Mouse (Mus musculus) A20 (cell line): ENCODE measurements around the gene Rnf135.
"Not testable (repeated sequence)": the region's sequence is repeated elsewhere in the genome, so short reads cannot be mapped to it uniquely, and the experiment has no call there.

Experiments used
- DNase-seq: peaks from one replicate; pipeline ENCODE4 v3.0.0-alpha.2; 2011; ENCODE audit warnings: low read depth, low spot score

The Rnf135 gene

DNA sequence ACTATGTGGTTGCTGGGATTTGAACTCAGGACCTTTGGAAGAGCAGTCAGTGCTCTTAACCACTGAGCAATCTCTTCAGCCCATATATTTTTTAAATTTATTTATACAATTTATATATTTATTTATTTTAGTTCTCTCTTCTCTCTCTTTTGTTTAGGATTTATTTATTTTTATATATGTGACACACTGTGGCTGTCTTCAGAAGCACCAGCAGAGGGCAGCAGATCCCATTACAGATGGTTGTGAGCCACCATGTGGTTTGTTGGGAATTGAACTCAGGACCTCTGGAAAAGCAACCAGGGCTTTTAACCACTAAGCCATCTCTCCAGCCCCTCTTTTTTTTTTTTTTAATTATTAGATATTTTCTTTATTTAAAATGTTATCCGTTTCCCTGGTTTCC, 16.7 kb downstream of the Rnf135 start:
- DNase-seq = peak; percentile 53

DNA sequence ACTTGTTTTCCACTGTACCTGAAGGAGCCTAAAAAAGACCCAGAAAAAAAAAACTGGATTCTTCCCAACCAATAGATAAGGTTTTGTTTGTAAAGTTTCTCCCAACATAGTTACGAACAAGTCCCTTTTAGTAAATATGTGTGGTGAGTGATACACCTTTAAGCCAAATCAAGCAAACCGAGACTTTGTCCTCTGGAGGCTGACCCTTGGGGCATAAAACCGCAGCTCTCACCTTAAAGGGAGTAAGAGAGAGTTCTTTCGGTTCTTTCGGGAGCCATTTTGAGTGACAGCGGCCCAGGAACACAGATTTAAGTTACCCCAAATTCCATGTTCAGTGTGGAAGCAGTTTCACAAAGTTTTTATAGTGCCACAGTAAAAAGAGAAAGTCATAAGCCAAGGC, 18.6 kb downstream of the Rnf135 start:
- DNase-seq = no peak

DNA sequence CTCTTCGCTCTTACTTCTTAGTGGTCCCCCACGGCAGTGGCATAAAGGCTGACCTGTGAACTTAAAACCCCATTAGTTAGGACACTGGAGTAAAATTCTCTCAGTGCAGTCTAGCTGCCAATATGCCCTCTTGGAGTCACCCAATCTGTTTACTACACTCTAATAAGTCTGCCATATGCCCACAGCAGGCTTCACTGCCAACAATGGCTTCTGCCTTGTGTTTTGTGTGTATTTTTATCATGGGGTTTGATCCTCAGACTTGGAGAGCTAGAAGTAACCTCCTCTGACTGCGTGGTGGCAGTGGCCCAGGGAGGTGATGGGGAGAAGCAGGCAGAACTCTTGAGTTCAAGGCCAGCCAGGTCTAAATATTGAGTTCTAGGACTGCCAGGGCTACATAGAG, 20.4 kb downstream of the Rnf135 start:
- DNase-seq = no peak

GRCm38 (mm10) chr11:80204941-80205340, 21.3 kb downstream of the Rnf135 start:
- DNase-seq = no peak

DNA sequence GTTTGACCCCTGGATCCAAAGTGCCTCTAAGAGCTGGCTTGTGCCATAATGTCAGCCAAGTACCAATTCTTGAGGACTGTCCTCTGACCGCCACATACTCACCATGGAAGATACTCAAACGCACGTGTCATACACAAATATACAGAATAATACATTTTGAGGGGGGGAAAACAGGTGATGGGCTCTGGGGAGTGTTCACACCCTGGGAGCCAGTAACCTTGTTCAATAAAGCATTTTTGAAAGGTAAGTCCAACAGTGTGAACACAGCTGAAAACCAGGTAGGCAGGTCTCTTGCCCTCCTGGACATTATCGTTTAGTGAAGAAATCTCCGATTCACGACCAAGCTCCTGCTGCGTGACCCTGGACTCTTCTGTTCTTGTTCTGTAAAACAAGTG, 24.8 kb downstream of the Rnf135 start:
- no peak for DNase-seq

DNA sequence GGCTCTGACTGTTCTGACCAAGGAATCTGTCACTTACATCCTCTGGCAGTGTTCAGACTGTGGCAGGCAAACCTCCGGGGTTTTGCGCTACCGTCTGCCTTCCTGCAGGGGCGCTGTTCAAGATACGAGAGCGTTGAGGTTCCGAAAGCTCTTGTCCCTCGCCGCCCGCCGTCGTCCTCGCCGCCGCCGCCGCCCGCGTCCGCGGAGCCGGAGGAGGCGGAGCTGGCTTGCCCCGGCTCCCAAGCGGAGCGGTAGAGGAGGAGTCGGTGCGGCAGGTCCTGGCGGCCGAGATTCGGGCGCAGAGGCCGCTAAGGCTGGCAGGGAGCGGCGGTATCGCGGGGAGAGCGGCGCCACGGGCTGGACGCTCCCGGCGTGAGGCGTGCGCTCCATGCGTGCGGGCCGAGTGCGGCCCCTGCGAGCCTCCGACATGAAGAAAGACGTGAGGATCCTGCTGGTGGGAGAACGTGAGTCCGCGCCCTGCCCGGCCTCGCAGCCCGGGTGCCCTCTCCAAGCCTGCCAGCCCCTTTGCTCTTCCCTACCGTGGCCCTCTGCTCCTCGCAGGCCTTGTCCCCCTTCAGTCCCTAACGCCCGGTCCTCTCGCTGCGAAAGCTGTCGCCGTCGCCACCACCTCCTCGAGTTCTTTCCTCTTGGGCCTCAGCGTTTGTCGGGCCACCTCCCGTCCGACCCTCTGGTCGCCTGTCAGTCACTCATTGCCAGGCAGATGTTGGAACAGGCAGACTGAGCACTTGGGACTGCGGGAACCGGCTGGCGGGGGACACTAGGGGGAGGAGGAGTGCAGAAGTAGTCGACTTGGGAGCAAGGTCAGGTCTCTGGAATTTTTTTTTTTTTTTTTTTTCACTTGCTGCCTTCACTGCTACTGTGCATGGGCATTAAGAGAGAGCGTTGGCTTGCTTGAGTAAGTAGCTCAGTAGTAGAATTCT, 25.5 kb downstream of the Rnf135 start, which contains the start of gene Rhot1:
Gene Rhot1, plus strand, starts transcription at position 160 of the 941 bp plus-strand sequence.
- DNase-seq = peak; percentile 96

DNA sequence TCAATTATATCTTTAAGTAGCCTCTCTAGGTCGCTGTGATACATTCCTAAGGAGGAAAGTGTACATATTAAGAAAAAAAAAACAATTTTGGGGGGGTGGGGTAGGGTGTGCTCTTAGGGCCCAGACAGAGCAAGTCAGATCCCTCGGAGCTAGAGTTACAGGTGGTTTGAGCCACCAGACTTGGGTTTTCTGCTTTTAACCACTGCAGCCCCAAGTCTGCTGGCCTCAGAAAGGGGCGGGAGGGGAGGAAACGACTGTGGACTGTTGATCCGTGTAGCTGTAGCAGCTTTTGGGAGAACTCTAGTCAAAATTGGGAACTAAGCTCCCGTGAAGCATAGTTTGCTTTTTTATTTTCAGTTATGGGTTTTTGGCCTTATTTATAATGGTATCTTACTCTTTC, 26.7 kb downstream of the Rnf135 start:
- peak; percentile 64 for DNase-seq

DNA sequence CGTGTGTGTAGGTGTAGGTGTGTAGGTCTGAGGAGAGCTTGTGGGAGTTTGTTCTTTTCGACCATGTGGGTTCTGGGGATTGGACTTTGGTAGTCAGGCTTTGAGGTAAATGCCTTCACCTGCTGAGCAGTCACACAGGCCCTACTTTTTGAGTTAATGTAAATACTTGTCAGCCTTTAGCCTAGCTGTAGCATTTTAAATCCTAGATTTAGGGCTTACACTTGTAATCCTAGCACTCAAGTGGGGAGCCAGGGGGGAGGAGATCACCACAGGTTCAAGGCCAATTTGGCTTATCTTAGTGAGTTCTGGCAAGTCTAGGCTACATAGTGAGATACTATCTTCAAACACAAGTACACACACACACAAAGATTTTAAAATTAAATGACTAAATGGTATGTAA, 28.6 kb downstream of the Rnf135 start:
- DNase-seq = no peak

DNA sequence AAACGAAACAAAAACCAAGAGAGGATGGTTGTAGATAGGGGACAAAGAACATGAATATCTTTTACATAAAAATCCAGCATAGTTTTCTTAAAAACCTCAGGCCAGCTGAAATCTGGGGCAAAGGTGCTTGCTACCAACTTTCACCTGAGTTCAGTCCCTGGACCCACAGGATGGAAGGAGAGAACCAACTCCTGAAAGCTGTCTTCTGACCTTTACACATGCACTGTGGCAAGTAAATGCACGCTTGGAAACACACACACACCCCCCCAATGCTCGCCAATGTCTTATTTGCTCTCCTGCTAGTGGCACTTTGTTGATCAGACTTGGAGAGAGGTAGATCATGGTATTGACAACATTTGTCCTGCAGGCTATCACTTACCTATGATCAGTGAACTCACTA, 31.6 kb downstream of the Rnf135 start:
- no peak for DNase-seq

DNA sequence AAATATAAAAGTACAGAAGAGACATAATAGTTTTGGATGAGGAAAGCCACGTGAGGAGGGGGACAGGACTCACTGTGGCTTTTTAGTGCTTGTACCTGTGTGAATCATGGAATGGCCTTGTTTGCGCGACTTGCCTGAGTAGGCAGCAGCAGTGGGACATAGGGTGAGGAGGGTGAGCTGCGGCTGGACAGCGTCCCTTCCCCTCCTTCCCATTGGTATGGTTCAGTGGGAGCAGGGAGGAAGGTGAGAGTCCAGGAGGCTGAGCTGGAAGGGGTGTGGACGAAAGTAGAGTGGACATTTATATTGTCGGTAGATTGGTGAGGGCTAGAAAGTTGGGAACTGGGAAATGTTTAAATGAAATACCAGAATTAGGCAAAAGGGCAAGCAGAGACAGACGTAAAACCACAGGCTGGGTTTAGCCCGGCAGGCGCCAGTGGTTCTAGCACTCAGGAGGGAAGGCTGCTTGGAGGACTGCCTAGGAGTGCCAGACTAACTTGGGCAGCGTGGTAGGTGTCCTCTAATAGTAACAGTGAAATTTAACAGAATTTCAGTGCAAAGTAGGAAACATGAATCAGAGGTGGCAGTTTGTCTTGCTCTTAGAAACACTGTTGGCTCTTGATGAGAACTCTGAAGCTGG, 35.1 kb downstream of the Rnf135 start:
- no peak for DNase-seq

GRCm38 (mm10) chr11:80230066-80230465, 46.4 kb downstream of the Rnf135 start:
- DNase-seq = not testable (repeated sequence)

GRCm38 (mm10) chr11:80237278-80237677, 53.6 kb downstream of the Rnf135 start:
- no peak for DNase-seq

GRCm38 (mm10) chr11:80238306-80238705, 54.7 kb downstream of the Rnf135 start:
- no peak for DNase-seq

DNA sequence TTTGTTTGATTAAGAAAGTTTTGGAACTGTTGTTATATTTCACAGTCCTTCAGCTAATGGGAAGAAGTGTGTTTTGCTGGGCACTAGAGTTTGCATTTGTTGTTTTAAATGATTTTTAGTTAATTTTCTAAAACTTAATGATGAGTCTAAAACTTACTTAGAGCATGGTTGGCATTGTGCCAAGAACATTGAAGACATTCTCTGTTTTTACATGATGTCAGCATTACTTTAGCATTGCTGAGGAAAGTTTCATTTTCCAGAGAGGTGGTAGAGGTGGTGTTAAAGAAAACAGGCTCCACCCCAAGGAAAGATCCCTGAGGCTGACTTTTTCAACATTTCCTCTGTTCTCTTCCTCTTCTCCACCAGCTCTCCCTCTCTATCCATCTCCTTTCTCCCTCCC, 63.4 kb downstream of the Rnf135 start:
- DNase-seq = no peak

DNA sequence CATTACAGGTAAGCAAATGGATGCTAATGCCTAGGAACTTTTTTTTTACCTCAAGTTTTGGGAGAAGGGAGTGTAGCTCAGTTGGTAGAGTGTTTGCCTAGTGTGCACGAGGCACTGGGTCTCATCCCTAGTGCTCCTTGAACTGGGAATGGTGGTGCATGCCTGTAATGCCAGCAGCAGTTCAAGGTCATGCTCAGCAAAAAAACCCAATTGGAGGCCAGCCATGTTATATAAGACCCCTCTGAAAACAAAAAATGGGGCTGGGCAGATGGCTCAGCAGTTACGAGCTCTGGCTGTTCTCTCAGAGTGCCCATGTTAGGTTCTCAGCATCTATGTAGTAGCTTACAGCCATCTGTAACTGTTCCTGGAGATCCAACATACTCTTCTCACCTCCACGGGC, 64.9 kb downstream of the Rnf135 start:
- no peak for DNase-seq
